Mouse (Mus musculus) macrophage (primary cell): ENCODE data around the gene Olfr16. TPM values are rescaled to one million over a fixed set of nuclear protein-coding genes. Genes with fewer than 3 reads are reported as not detected.

Experiments
- H3K27ac ChIP-seq: fragments of 350-480 bp; formaldehyde crosslinking; 2 replicates; pipeline ENCODE4 v1.9.0; 2021
- H3K36me3 ChIP-seq: fragments of 350-480 bp; formaldehyde crosslinking; 2 replicates; pipeline ENCODE4 v1.9.0; 2021; ENCODE audit errors: inconsistent target
- H3K4me3 ChIP-seq: fragments of 350-480 bp; formaldehyde crosslinking; 2 replicates; pipeline ENCODE4 v1.9.0; 2021; ENCODE audit errors: inconsistent target
- H3K79me2 ChIP-seq: fragments of 350-480 bp; formaldehyde crosslinking; 2 replicates; pipeline ENCODE4 v1.9.0; 2021; ENCODE audit errors: inconsistent target
- WGBS: methylation state at CpG from one replicate; pipeline ENCODE4 v1.1.7; 2026; ENCODE audit warnings: inconsistent platforms; ENCODE audit not compliant: missing documents; 5-methylcytosine and 5-hydroxymethylcytosine counted together
- polyA plus RNA-seq: library from polyadenylated mRNA; stranded (reverse); fragments of 250-400 nt; gene quantifications from 3 replicates; pipeline ENCODE4 v1.2.4, GENCODE M21; 2018; ENCODE audit warnings: inconsistent platforms
- total RNA-seq, 78 experiments: library from RNA; depleted of rRNA; stranded (reverse); fragments of 250-400 nt; gene quantifications; 1 replicate in 9 of 78; 2 replicates in 24 of 78; 3 replicates in 43 of 78; 4 replicates in 2 of 78; pipeline ENCODE4 v1.2.4; 2018; ENCODE audit warnings: inconsistent platforms in 56 of 78

The Olfr16 gene
- total RNA-seq (2018; cell fraction: chromatin; rRNA removed) = not detected
- not detected for total RNA-seq (2018; cell fraction: cytosol; rRNA removed)
- total RNA-seq (2018; cell fraction: nucleus; rRNA removed) = not detected
- polyA plus RNA-seq = not detected in 3 replicates

DNA sequence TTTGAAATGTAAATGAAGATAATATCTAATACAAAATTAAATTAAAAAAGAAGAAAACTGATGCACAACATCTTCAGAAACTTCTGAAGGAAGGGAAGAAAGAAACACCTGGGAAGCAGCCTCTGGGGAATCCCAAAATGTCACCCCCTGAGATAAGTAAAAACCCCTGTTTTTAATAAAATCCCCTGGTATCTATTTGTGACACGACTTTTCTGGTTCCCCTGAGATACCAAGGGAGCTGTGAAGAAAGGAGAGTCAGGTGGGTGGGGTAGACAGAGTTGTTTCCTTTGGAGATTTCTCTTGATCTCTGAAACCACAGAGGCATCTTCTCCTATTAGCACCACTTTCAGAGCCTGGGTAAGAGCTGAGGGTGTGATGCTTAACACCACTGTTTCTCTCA lies at the start of gene Olfr16:
Gene Olfr16 (plus strand): TSS at position 250 of the 400 bp plus-strand sequence.
- no peak within 1 kb of the TSS for H3K4me3 ChIP-seq
- 59% methylated on average over 1 of the region's 1 CpGs for WGBS
- no peaks in the 10 kb centered on the region for H3K79me2 ChIP-seq
- H3K27ac ChIP-seq = no peak within 1 kb of the TSS
- no peaks in the 10 kb centered on the region for H3K36me3 ChIP-seq

DNA sequence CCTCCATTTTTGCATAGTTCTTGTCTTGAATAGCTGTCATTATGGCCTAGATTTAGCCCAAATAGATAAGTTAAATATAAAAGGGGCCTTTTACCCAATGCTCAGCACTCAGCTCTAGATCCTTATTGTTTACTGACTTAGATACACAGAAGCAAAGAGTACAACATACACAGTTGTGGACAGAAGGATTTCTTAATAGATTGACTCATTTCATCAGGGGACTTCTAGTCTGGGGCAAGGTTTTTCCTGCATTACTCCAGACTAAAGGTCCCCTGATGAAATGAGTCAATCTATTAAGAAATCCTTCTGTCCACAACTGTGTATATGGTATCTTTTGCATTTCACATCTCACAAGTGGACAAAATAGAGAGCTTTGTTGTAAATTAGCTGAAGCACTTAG lies 46.9 kb upstream of the Olfr16 start:
- Histone ChIP-seq H3K36me3 (no peaks in the 10 kb centered on the region), H3K79me2 (no peaks in the 10 kb centered on the region), H3K4me3 (no peak overlapping the region), H3K27ac (no peak overlapping the region)

DNA sequence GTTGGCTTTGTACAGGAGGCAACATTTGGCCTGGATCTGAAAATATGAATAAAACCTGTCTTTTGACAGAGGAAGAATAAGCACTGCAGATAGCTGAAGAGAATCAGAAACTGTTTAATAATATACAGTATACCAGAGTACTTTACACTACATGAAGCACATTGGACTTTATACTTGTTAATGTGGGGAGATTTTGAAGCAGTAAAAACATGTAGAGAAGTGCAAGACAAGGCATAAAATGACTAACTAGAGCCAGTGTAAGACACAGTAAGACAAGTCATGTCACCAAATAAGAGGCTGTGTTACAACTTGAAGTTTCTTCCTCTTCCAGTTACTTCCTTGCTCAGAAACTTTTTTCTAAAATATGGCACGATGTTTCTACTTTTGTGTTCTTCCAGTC lies 33.1 kb upstream of the Olfr16 start:
- Histone ChIP-seq H3K4me3 (no peak overlapping the region), H3K36me3 (no peaks in the 10 kb centered on the region), H3K79me2 (no peaks in the 10 kb centered on the region), H3K27ac (no peak overlapping the region)
- 64% methylated on average over 1 of the region's 1 CpGs for WGBS

DNA sequence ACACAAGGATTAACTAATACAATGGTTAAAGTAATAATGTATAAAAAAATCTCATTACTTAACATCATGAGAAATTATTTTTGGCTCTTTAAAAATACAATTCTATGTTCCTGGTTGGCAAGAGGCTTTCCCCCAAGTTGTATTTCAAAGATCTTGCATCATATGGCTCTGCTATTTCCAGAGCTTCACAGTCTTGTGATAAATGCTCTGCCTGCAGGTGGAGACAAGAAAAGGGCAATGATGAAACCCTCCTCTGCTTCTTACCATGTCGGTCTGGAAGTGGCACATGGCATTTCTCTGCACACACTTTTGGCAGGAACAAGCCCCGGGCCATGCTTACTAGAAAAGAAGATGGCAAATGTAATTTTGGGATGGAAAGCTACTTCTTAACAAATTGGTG lies 31.8 kb upstream of the Olfr16 start:
- WGBS = 82% methylated on average over 2 of the region's 2 CpGs
- Histone ChIP-seq H3K36me3 (no peaks in the 10 kb centered on the region), H3K4me3 (no peak overlapping the region), H3K27ac (no peak overlapping the region), H3K79me2 (no peaks in the 10 kb centered on the region)

- 92% methylated on average over 2 of the region's 2 CpGs for WGBS
- no peaks in the 10 kb centered on the region for H3K79me2 ChIP-seq
- H3K4me3 ChIP-seq = no peak overlapping the region
- H3K36me3 ChIP-seq = no peaks in the 10 kb centered on the region
- no peak overlapping the region for H3K27ac ChIP-seq
Measured at GRCm38 (mm10) chr1:172932197-172932596, 18.0 kb upstream of the Olfr16 start.

- Histone ChIP-seq H3K27ac (no peak overlapping the region), H3K79me2 (no peaks in the 10 kb centered on the region), H3K4me3 (no peak overlapping the region), H3K36me3 (no peaks in the 10 kb centered on the region)
- 76% methylated on average over 2 of the region's 2 CpGs for WGBS
Measured at GRCm38 (mm10) chr1:172951171-172951720, 1.0 kb downstream of the Olfr16 start.

- H3K36me3 ChIP-seq = no peaks in the 10 kb centered on the region
- H3K27ac ChIP-seq = no peak overlapping the region
- 76% methylated on average over 4 of the region's 4 CpGs for WGBS
- no peaks in the 10 kb centered on the region for H3K79me2 ChIP-seq
- no peak overlapping the region for H3K4me3 ChIP-seq
Measured at GRCm38 (mm10) chr1:172955376-172955775, 5.2 kb downstream of the Olfr16 start.

GRCm38 (mm10) chr1:172960452-172960851 lies 10.2 kb downstream of the Olfr16 start:
- H3K27ac ChIP-seq = no peak overlapping the region
- 22% methylated on average over 1 of the region's 1 CpGs for WGBS
- no peaks in the 10 kb centered on the region for H3K36me3 ChIP-seq
- H3K4me3 ChIP-seq = no peak overlapping the region
- no peaks in the 10 kb centered on the region for H3K79me2 ChIP-seq

DNA sequence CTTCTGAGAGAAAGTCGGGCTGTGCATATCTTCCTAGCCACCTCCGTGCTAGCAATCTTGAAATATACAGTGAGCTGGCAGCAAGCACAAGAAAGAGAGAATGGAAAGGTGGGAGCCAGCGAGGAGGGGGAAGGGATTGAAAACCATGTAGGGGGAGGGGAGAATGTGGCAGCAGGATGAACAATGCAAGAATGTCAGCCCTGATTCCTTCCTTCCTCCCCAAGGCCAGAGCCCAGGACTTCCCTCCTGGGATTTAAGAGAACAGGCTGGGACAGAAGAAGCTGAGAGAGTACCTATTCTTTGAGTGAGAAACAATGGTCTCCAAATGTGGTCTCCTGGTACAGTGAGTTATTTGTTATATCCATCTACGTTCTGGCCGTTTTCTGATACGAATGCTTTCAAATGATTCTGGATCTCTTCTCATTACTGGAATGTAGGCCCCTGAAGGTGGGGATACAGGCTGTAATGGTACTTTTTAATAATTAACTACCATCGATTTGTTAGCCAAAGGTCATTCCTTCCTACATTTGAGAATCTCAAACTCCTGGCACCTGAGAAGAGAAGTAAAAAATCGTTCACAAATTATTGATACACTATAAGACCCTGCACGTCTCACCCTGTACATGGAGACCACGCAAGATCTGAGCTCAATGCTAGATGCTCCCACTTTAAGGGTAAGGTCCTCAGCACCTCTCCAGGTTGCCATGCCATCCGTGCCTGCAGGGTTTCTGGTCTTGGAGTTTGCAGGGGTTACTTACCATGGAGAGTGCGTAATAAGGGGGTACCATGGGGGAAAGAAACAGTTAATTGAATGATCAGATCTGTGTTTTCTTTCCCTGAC lies 39.8 kb downstream of the Olfr16 start:
- Histone ChIP-seq H3K4me3 (no peak overlapping the region), H3K36me3 (no peaks in the 10 kb centered on the region), H3K27ac (no peak overlapping the region), H3K79me2 (no peaks in the 10 kb centered on the region)
- WGBS = 68% methylated on average over 12 of the region's 12 CpGs

DNA sequence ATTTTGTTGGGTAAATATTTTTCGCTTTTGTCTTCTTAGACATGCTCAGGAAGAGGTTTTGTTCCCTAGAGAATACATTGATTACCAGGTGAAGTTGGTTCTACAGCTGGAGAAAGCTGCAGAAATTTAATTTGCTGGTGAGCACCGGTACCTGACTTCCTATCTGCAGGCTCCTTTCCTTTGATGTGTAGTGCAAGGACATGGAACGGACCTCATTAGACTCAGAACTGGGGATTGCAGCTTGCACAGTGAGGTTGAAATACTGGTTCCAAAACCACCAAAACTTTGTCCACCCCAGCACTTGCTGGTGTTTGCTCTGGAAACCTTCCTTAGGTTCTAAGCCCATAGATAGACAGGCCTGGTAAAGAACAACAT lies 40.4 kb downstream of the Olfr16 start:
- Histone ChIP-seq H3K4me3 (no peak overlapping the region), H3K27ac (no peak overlapping the region), H3K79me2 (no peaks in the 10 kb centered on the region), H3K36me3 (no peaks in the 10 kb centered on the region)
- WGBS = 83% methylated on average over 3 of the region's 3 CpGs

Other genes with a start within 250 kb of the Olfr16 start
- gene Apcs, start 55.4 kb upstream of the Olfr16 start, polyA plus RNA-seq = not detected in 3 replicates
- not detected in 3 replicates for gene Olfr1408, start 187.0 kb downstream of the Olfr16 start, polyA plus RNA-seq
- not detected in 3 replicates for gene Olfr1406, start 240.2 kb downstream of the Olfr16 start, polyA plus RNA-seq
- gene Olfr218, start 247.4 kb downstream of the Olfr16 start, polyA plus RNA-seq = not detected in 3 replicates